Mouse (Mus musculus): ENCODE measurements at regions not wholly inside any gene's neighbourhood (a gene's known extent, or its start where the extent isn't known, plus 50 kb on each side); places are given as distances from the start of the nearest gene placed in this dataset.

DNA sequence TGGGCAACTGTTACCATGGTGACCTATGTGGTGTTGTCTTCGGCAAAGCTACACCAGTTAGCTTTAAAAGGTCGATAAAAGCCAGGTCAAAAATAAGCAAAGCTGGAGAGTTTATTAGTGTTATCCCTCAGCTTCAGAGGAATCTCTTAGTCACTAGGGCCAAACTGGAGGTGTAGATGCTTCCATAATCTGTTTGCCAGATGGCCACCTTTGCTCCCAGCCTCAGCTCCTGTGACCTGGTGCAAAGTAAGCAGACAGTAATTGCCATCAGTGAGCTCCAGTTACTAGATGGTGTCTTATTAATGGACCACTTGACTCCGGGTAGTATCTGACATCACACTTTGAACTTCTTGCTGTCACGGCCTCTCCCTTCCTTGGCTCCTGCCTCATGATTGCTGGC lies 245.3 kb downstream of the Gm45692 start:
- TF ChIP-seq GATA1 (IDR thresholded peaks at IDR 0.05; ENCODE audit: low read length) = no peak

DNA sequence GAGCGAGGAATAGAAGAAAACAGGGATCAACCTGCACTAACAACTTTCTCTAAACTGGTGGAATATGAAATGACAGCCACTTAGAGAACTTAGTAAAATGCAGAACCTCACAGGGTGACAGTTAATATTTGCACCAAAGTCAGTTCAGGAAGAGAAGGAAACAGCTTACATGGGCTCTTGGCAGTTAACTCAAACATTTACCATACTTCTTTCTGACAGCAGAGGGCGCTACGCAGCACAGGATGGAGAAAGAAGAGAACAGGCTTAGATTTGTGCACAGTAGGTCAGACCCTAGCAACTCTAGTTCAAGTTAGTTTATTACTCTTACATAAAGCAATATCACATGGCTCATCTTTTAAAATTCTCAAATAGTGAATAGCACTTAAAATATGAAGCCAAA lies 261.3 kb downstream of the Gm45692 start:
- TF ChIP-seq GATA1 (IDR thresholded peaks at IDR 0.05; ENCODE audit: low read length) = no peak

DNA sequence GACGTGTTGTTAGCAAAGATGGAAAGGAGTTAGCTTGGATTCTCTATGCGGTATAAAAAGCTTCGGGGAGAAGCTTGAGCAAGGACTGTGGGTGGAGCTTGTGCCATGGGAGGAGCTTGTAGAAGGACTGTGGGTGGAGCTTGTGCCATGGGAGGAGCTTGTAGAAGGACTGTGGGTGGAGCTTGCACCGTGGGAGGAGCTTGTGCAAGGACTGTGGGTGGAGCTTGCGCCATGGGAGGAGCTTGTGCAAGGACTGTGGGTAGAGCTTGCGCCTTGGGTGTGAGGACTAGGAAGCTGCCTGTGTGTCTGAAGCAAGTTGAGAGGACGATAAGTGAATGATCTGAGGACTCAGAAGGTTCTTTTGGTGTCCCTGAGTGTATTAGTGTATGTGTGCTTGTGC lies 263.1 kb downstream of the Gm45692 start:
- no peak for TF ChIP-seq GATA1 (IDR thresholded peaks at IDR 0.05; ENCODE audit: low read length)

DNA sequence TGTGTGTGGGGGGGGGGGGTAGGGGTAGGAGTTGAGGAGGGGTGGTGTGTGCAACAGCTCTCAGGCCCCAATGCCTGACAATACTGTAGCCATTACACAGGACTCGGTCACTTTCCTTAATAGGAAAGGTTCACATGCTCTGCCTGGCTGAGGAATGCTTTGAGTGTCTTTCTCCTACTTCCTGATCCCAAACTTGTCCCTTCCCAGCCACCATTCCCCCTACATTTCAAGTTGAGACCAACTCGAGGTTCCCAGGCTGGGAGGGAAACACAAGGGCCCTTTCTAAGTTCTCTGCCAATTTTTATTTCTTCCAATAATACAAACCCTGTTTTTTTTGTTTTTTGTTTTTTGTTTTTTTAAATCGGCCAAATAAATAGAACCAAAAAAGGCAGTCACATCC lies 264.6 kb downstream of the Gm45692 start:
- no peak for TF ChIP-seq GATA1 (IDR thresholded peaks at IDR 0.05; ENCODE audit: low read length)

DNA sequence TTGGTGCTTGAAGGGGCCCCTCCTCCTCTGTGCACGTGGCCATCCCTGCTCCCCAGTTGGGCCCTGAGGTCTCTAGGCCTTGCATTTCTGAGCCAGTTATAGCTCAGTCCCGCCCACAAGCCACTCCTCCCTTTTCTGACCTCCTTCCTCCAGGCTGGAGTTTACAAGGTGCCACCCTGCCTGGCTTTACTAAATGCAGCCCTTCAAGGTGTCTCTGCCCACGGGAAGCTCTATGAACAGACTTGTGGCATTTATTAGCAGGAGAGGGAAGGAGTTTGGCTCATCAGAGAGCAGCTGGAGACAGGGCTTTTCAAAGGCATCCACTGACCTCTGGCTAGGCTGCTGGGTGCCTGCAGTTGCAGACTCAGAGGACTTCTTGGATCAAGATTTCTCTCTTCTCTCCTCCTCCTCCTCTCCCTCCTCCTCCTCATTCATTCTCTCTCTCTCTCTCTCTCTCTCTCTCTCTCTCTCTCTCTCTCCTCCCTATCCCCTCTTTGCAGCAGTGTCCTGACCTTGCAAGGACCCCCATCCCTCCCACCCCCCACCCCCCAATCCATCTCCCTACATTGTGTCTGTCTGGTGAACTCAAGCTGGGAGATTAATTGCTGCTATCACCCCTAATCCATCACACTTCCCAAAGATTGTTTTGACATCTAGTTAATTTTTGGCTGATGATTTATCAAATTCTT lies 265.1 kb downstream of the Gm45692 start:
- no peak for TF ChIP-seq GATA1 (IDR thresholded peaks at IDR 0.05; ENCODE audit: low read length)

DNA sequence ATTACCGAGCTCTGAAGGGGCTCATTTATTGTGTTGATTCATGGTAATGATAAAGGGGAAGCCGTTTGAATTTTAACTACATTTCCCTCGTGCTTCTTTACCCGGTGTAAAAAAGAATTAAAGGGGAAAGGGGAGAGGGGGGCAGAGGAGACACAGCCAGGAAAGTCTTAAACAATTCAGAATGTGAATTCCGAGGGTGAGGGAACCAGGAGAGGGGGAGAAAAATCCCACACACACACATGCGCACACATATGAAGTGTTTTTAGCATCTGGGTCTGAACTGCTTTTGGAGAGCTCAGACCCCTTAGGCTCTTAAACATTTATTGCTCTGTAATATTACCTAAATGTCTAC lies 265.6 kb downstream of the Gm45692 start:
- TF ChIP-seq GATA1 (IDR thresholded peaks at IDR 0.05; ENCODE audit: low read length) = no peak

DNA sequence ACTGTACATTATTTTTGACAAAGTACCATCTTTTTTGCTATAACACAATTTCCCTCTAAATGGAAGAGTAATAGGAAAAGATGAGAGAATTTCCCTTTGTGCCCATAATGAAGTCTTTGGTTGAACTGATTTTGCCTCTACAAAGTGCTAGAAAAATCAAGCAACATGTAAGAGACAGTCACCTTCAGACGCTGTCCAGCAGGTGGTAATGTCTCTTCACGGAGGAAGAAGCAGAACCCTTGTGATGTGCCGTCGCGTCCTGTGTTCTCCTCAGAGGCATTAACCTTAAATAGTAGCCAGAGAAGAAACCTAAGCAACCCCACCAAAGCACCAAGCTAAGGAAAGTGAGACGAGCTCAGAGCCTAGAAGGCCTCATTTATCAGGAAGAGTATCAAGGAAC lies 275.7 kb downstream of the Gm45692 start:
- TF ChIP-seq GATA1 (IDR thresholded peaks at IDR 0.05; ENCODE audit: low read length) = no peak

DNA sequence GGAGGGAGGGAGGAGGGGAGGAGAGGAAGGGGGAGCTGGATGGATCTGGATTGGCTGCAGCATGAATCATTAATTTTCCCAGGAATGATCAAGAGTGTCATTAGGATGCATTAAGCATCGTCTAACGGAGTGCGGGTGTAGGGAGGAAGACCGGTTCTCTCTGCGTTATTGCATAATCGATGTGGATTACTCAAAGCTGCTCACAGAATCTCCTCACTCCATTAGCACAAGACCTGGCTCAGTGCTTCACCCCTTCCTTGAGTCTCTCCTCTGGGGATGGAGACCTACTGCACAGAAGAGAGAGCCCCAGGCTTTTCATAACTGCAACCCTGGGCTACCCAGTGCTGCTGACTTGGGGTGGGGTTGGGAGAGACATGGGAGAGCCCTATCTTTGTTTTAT lies 300.7 kb downstream of the Gm45692 start:
- no peak for TF ChIP-seq GATA1 (IDR thresholded peaks at IDR 0.05; ENCODE audit: low read length)

DNA sequence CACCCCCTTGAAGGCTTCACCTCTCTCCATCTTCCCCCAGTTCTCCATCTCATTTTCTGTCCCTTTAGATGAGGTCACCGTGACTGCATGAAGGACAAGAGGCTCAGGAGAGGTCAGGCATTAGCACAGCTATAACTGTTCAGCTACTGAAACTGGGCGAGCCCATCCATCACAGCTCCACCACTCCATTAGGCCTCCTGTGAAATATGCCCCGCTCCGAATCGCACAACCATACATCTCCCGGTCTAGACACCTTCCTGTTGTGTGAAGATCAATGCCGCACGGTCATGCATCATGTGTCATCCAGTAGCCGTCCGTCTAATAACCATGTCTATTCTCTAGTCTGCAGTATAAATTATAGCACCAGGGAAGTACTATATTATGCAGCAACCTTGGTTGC lies 301.2 kb downstream of the Gm45692 start:
- TF ChIP-seq GATA1 (IDR thresholded peaks at IDR 0.05; ENCODE audit: low read length) = no peak

DNA sequence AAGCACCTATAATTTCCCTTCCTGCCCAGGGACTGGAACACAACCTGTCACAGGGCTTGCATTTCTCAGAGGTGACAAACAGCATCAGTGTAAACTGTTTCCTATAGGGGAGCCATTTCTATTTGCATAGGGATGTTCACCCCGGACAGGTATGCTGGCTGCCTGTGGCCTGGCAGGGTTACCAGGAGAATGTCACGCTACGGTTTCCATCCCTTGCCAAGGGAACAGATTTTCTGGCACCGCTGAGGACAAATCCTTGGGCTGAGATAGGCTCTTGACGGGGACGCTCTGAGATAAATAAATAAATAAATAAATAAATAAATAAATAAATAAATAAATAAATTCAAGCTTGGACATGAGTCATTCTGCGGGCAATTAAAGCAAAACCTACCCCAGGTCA lies 308.0 kb downstream of the Gm45692 start:
- TF ChIP-seq GATA1 (IDR thresholded peaks at IDR 0.05; ENCODE audit: low read length) = no peak

DNA sequence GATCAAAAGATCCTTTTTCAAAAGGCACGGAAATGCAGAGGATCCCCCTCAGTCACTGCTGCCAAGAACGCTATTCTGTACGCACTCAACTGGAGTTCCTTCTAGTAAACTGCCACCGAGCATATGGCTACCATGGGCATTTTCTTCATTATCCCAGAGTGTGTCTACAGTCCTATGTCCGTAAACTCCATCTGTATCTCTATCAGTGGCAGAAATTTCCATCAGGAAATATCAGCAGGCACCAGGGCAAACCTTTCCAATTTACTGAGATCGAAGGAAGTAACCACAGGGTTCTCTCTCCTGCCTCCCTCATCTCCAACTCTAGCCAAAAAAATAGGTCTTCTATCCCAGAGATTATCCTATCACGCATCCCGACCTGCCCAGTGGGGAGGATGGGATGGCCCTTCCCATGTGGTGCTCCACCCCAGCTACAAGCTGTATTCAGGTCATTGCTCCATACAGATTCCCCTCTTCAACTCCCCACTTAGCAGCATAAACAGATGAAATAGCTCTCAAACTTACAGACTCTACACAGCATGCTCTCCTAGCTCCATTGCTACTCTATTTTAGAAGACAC lies 310.5 kb downstream of the Gm45692 start:
- TF ChIP-seq GATA1 (IDR thresholded peaks at IDR 0.05; ENCODE audit: low read length) = no peak

DNA sequence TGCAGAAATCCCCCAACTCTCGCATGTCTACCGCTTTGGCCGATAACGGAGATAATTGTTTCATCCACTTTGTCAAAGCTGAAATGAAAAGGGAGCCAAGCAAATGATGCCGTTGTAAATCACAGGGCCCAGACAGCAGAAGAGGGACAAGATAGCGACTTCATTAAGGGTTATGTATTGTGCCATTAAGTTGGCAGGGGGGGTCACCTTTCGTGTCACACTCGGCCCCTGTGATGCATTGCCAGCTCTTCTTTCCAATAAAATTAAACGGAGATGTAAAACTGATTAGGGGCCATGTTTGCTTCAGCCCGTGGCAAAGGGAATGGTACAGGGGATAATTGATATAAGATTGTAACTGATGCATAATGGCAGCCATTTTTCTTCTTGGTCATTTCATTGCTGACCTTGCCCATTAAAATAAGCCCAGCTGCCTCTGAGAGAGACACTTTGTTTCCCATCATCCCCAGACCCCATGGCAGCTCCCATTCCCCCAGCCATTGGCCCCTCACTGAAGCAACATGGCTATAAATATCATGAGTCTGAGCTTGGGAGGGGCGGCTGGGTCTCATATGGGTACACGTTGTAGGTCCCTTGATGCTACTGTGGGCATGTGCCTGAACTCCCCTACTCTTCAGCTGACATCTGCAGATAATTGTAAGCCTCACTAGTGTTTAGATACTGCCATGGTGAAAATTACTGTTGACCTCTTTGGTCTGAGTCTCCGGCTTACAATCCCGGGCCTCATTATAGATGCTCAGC lies 313.0 kb downstream of the Gm45692 start:
- no peak for TF ChIP-seq GATA1 (IDR thresholded peaks at IDR 0.05; ENCODE audit: low read length)

DNA sequence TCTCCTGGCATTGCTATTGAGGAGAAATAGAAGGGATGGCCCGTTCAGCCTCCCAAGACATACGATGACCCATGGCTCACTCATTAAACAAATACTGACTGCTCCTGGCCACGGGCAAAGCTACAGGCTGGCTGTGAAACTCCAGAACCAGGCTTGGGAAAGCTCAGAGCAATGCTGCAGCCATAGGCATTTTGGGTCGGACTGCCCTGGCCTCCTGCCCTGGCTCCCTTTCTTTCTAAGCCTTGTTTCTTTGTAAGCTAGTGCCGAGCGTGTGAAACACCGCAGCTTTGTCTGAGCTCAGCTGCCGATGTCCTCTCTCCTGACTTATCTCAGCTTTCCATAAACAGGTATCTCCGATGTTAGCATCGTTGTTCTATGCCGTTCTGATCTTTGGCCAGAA lies 316.9 kb downstream of the Gm45692 start:
- TF ChIP-seq GATA1 (IDR thresholded peaks at IDR 0.05; ENCODE audit: low read length) = no peak

DNA sequence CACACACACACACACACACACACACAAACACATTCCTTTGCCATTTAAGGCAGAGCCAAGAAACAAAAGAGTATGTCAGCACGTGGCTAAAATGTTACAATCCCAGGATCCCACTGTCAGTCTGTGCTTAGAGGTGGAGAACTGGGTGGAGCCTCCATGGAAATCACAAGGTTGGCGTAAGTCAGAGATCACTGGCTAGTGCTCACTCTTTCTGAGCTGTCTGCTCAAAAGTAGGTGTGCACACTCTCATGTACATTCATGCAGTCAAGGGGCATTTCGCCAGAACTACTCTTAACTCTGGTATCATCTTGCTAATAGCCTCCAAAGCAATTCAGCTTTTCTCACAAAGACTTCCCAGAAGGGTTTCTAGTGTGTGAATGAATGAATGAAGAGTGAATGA lies 318.2 kb downstream of the Gm45692 start:
- TF ChIP-seq GATA1 (IDR thresholded peaks at IDR 0.05; ENCODE audit: low read length) = no peak

DNA sequence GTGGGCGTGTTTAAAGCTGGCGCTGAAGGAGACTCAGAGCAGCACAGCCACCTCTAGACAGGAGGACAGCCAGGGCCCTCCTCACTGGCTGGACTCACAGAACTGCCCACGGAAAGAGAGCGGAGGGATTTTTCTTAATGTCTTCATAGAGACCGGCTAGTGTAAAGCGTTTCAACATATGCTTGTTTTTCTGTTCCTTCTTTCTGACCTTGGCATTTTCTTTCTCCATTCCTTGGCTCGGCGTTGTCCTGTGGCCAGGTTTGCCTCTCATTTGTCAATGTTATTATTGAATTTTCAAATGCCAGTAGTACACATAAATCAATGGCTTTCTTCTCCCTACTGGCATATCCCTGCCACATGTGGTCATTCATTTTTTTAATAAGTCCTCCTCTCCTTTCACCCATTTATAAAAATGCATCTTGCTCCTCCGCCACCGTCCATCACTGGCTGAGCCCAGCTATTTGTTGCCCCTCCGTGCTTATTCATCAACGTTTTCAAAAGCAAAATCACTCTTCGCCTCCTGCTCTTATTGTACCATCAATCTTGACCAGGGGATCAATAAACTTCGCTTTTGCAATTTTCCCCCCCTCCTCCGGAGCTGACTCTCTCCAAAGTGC lies 319.0 kb downstream of the Gm45692 start:
- no peak for TF ChIP-seq GATA1 (IDR thresholded peaks at IDR 0.05; ENCODE audit: low read length)

DNA sequence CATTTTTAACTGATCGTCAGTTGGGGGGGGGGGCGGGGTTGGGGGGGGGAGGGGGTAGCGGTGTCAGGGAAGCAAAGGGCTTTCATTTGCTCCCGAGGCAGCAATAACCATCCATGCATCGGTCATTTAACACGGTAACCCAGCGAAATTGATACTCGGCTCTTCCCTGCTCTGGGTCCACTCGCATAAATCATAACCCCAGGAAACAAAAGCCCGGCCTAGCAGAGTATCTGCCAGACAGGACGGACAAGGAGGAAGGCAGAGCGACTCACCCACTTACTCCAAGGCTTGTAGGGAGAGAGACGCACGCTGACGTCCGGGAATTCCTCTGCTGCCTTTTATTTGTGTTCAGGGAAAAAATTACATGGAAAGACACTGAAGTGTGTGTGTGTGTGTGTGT lies 319.5 kb downstream of the Gm45692 start:
- no peak for TF ChIP-seq GATA1 (IDR thresholded peaks at IDR 0.05; ENCODE audit: low read length)

All from G1E-ER4 (cell line).